Mouse (Mus musculus) midbrain, embryonic 10.5 days (tissue): ENCODE measurements around the gene Fam110a. TPM values are rescaled to one million over a fixed set of nuclear protein-coding genes. Genes with fewer than 3 reads are reported as not detected.

Experiments
- DNase-seq: peaks from one replicate; pipeline ENCODE4 v3.0.0-alpha.2; 2017; ENCODE audit warnings: low spot score
- H3K27ac ChIP-seq: fragments of 300-500 bp; sonication (generic); replicated peaks from 2 replicates; pipeline ENCODE4 v1.5.1; 2016; ENCODE audit warnings: mild to moderate bottlenecking
- H3K27me3 ChIP-seq: fragments of 300-500 bp; sonication (generic); 2 replicates; pipeline ENCODE4 v1.6.1; 2016; ENCODE audit warnings: low read depth, mild to moderate bottlenecking; ENCODE audit not compliant: poor library complexity, severe bottlenecking
- H3K36me3 ChIP-seq: fragments of 300-500 bp; sonication (generic); 2 replicates; pipeline ENCODE4 v1.6.1; 2016; ENCODE audit warnings: mild to moderate bottlenecking, moderate library complexity
- H3K4me1 ChIP-seq: fragments of 300-500 bp; sonication (generic); 2 replicates; pipeline ENCODE4 v1.6.1; 2016
- H3K4me3 ChIP-seq: fragments of 300-500 bp; sonication (generic); 2 replicates; pipeline ENCODE4 v1.5.1; 2016; ENCODE audit warnings: mild to moderate bottlenecking, moderate library complexity
- H3K9me3 ChIP-seq: fragments of 300-500 bp; sonication (generic); replicated peaks from 2 replicates; pipeline ENCODE4 v1.6.1; 2016; ENCODE audit warnings: mild to moderate bottlenecking
- WGBS: fragments of 180-500 bp; shearing (Covaris S2); methylation state at CpG from one replicate; pipeline ENCODE4 v1.1.7; 2016; 5-methylcytosine and 5-hydroxymethylcytosine counted together
- polyA plus RNA-seq: library from polyadenylated mRNA; unstranded; fragments of >200 nt; fragmentation: Nextera tagmentation; extraction: Ambion mirVana; gene quantifications from 2 replicates; pipeline ENCODE4 v1.2.1, GENCODE M21; 2016

The Fam110a gene
- polyA plus RNA-seq, 1 experiment from 2014 or later: 79.8 TPM

GRCm38 (mm10) chr2:151964052-151964451 is 16.0 kb downstream of the Fam110a start:
- peaks cover 93% of the 10 kb centered on the region for H3K4me1 ChIP-seq

DNA sequence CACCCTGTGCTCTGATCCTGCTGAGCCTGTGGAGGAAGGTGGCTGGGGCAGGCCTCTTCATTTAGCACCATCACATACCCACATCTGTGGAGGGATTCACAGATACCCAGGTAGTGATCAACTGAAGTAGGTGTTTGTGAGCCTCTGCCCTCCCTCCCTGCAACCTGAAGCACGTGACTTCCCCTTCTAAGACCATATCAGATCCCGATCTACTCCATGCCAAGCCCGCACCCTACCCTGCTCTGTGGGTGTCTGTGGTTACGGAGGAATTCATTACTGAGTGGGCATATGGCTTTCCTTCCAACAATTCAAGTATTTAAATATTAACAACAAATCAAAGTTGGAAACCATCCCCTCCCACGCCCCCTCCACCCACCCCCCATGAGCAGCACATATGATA is 16.7 kb downstream of the Fam110a start:
- WGBS: 84% methylated on average over 5 of the region's 5 CpGs
- no peak for DNase-seq
- Histone ChIP-seq H3K9me3 (no peaks in the 10 kb centered on the region), H3K27ac (peak overlapping the region; percentile 56; the same call in 1 of the 2 replicates), H3K27me3 (peaks cover 30% of the 10 kb centered on the region), H3K36me3 (peaks cover 9% of the 10 kb centered on the region), H3K4me3 (no peak overlapping the region), H3K4me1 (peaks cover 92% of the 10 kb centered on the region)

More at GRCm38 (mm10) chr2:151964052-151964451, 16.0 kb downstream of the Fam110a start:
- Histone ChIP-seq H3K27ac (peak overlapping the region; percentile 56), H3K36me3 (peaks cover 17% of the 10 kb centered on the region), H3K27me3 (peaks cover 30% of the 10 kb centered on the region), H3K4me3 (peak overlapping the region; percentile 1; the same call in 1 of the 2 replicates), H3K9me3 (no peaks in the 10 kb centered on the region)
- peak; percentile 45 for DNase-seq
- WGBS: under 1% methylated on average over 9 of the region's 9 CpGs

DNA sequence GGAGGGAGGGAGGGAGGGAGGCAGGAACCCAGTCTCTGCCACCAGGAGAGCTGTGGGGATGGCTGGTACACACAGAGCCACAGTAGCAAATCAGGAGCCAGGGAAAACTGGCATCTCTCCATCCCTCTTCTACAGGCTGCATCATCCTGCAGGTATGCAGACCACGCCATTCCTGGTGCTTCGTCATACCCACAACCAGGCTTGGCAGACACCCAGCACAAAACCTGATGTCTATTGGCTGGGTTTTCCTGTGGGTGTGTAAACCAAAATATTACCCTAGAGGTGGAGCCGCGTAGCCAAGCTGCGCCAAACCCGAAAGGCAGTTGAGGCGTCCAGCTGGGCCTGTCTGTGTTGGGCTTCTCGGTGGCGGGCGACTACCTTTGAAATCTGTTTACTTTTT is 17.5 kb downstream of the Fam110a start:
- H3K9me3 ChIP-seq: no peaks in the 10 kb centered on the region
- H3K27ac ChIP-seq: peak overlapping the region; percentile 75; the same call in 1 of the 2 replicates
- 0 out of 2 replicates have a peak, but pooled peaks cover under 1% of the 10 kb centered on the region for H3K36me3 ChIP-seq
- H3K4me3 ChIP-seq: no peak overlapping the region
- DNase-seq: no peak
- WGBS: 53% methylated on average over 10 of the region's 10 CpGs
- peaks cover 83% of the 10 kb centered on the region for H3K4me1 ChIP-seq
- H3K27me3 ChIP-seq: peaks cover 26% of the 10 kb centered on the region

GRCm38 (mm10) chr2:151961284-151962196 is 18.5 kb downstream of the Fam110a start:
- Histone ChIP-seq H3K4me3 (no peak overlapping the region), H3K27ac (peak overlapping the region; percentile 75), H3K36me3 (no peaks in the 10 kb centered on the region), H3K9me3 (no peaks in the 10 kb centered on the region), H3K4me1 (peaks cover 78% of the 10 kb centered on the region), H3K27me3 (peaks cover 26% of the 10 kb centered on the region)
- 36% methylated on average over 9 of the region's 9 CpGs for WGBS
- no peak for DNase-seq

DNA sequence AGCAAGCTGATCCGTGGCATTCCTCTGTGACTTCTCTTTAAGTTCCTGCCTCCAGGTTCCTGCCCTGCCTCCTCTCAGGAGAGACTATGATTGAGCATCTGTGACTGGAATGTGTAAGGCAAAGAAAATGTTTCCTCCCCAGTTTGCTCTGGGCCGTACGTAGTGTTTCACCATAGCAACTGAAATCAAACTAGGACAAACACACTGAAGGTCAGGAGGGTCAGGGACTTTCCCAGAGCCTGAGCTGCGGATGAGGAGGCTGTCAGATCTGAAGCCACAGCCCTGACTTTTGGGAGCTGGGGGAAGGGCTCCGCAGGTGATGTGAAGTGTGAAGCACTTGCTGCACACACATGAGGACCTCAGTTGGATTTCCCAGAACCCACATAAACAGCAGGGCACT is 20.7 kb downstream of the Fam110a start:
- no peaks in the 10 kb centered on the region for H3K36me3 ChIP-seq
- H3K9me3 ChIP-seq: no peaks in the 10 kb centered on the region
- no peak overlapping the region for H3K4me3 ChIP-seq
- DNase-seq: peak; percentile 46
- H3K4me1 ChIP-seq: peaks cover 62% of the 10 kb centered on the region
- 31% methylated on average over 5 of the region's 5 CpGs for WGBS
- peaks cover 14% of the 10 kb centered on the region for H3K27me3 ChIP-seq
- peak overlapping the region; percentile 38; the same call in 1 of the 2 replicates for H3K27ac ChIP-seq

DNA sequence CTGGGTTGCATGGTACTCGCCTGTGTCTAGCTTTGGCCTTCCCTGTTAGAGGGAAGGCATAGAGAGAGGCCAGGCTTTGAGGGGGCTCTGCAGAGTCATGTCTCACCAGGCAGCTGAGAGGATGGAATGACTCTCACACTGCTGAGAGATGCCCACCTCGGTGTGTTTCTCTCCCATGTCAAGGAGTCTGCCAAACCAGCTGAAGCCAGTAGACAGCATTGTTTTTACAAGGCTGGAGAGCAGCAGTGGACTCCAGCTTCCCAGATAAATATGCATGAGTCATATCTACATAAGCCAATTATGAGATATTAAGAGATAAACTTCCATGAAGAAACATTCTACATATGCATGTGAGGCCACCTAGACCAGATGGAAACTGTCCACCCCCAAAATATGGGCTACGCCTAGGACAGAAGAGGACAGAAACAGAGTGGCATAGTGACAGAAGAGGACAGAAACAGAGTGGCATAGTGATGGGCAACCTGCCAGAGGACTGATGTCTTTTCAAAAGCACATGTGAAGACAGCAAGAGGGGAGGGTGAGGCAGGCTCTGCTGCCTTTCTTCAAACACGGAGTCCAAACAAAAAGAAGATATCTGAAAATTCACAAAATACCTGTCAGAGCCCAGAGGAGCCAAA is 23.4 kb downstream of the Fam110a start:
- Histone ChIP-seq H3K27me3 (no peaks in the 10 kb centered on the region), H3K9me3 (no peaks in the 10 kb centered on the region), H3K4me3 (no peak overlapping the region), H3K27ac (no peak overlapping the region), H3K36me3 (no peaks in the 10 kb centered on the region), H3K4me1 (peaks cover 36% of the 10 kb centered on the region)
- no peak for DNase-seq
- WGBS: 86% methylated on average over 4 of the region's 4 CpGs

- Histone ChIP-seq H3K36me3 (no peaks in the 10 kb centered on the region), H3K4me1 (peaks cover 9% of the 10 kb centered on the region), H3K27me3 (no peaks in the 10 kb centered on the region), H3K4me3 (no peak overlapping the region), H3K9me3 (no peaks in the 10 kb centered on the region), H3K27ac (no peak overlapping the region)
- 87% methylated on average over 8 of the region's 8 CpGs for WGBS
- no peak for DNase-seq
These were observed 26.4 kb downstream of the Fam110a start for GRCm38 (mm10) chr2:151953665-151954064.

GRCm38 (mm10) chr2:151949082-151949774 is 30.8 kb downstream of the Fam110a start:
- Histone ChIP-seq H3K9me3 (no peaks in the 10 kb centered on the region), H3K27me3 (no peaks in the 10 kb centered on the region), H3K27ac (no peak overlapping the region), H3K4me1 (0 out of 2 replicates have a peak, but pooled peaks cover 3% of the 10 kb centered on the region), H3K4me3 (no peak overlapping the region), H3K36me3 (no peaks in the 10 kb centered on the region)
- no peak for DNase-seq
- WGBS: 74% methylated on average over 2 of the region's 2 CpGs

DNA sequence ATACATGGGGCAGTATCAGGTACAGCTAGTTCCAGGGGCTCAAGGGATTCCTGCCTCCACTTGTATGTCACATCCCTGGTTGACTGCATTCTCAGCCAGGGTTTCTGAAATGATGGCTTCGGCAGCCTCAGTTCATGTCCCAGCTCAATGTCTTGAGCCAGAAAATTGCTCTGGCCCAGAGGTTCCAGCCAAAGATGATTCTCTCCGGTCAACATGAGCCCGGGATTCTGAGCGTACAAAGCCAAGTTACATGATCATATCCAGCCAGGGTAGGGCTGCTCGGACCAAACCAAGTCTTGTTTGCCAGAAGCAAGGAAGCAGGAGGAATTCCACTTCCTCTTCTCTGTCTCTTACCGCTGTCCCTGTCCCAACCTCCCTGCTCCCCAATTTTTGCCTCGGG is 31.7 kb downstream of the Fam110a start:
- 89% methylated on average over 7 of the region's 7 CpGs for WGBS
- no peaks in the 10 kb centered on the region for H3K9me3 ChIP-seq

DNA sequence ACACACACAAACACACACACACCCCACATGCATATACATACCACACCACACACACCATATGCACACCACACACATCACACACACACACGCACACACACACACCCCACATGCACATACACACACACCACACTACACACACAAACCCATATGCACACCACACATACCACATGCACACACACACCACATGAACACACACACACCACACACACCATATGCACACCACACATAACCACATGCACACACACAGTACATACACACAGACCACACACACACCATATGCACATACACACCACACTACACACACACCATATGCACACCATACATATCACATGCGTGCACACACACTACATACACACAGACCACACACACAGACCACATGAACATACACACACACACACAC is 32.4 kb downstream of the Fam110a start:
- no peaks in the 10 kb centered on the region for H3K9me3 ChIP-seq
- H3K27ac ChIP-seq: no peak overlapping the region
- 0 out of 2 replicates have a peak, but pooled peaks cover 3% of the 10 kb centered on the region for H3K4me1 ChIP-seq
- H3K36me3 ChIP-seq: no peaks in the 10 kb centered on the region
- no peaks in the 10 kb centered on the region for H3K27me3 ChIP-seq
- no peak for DNase-seq
- WGBS: 84% methylated on average over 2 of the region's 2 CpGs
- H3K4me3 ChIP-seq: no peak overlapping the region

More for the DNA sequence above, 31.7 kb downstream of the Fam110a start:
- Histone ChIP-seq H3K4me3 (no peak overlapping the region), H3K27me3 (no peaks in the 10 kb centered on the region), H3K4me1 (0 out of 2 replicates have a peak, but pooled peaks cover 3% of the 10 kb centered on the region), H3K27ac (no peak overlapping the region), H3K36me3 (no peaks in the 10 kb centered on the region)
- no peak for DNase-seq

DNA sequence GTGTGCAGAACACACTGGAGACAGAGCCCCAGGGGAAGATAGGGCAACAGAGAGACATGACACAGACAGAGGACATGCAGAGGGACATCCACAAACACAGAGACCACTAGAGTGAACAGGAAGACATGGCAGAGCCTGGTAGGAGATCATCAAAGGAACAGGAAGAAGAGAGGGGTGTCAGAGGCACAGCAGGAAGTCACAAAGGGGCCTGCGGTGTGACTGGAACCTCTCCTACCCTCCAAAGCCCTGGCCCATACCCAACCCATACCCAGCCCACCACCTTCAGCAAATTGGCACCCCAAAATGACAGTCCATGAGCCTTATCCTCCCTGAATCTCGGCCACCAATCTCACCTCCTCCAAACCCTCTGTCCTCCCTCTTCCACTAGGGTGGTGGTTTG is 35.9 kb downstream of the Fam110a start:
- WGBS: 92% methylated on average over 2 of the region's 2 CpGs
- no peak for DNase-seq
- Histone ChIP-seq H3K27ac (no peak overlapping the region), H3K36me3 (no peaks in the 10 kb centered on the region), H3K27me3 (no peaks in the 10 kb centered on the region), H3K4me3 (no peak overlapping the region), H3K4me1 (0 out of 2 replicates have a peak, but pooled peaks cover under 1% of the 10 kb centered on the region), H3K9me3 (no peaks in the 10 kb centered on the region)

- WGBS: 28% methylated on average over 2 of the region's 2 CpGs
- DNase-seq: no peak
- H3K27ac ChIP-seq: no peak overlapping the region
- no peaks in the 10 kb centered on the region for H3K27me3 ChIP-seq
- no peaks in the 10 kb centered on the region for H3K9me3 ChIP-seq
- H3K36me3 ChIP-seq: no peaks in the 10 kb centered on the region
- peaks cover 7% of the 10 kb centered on the region; the same call in 1 of the 2 replicates for H3K4me1 ChIP-seq
- no peak overlapping the region for H3K4me3 ChIP-seq
These were observed 38.8 kb downstream of the Fam110a start for GRCm38 (mm10) chr2:151941269-151941668.
